Mouse (Mus musculus) lung, embryonic 15.5 days (tissue): ENCODE measurements at regions not wholly inside any gene's neighbourhood (a gene's known extent, or its start where the extent isn't known, plus 50 kb on each side); places are given as distances from the start of the nearest gene placed in this dataset.
A peak's percentile ranks its signal among the peaks of the same experiment; 100 is the strongest.

Experiments
- ATAC-seq: fragments of 200-750 bp; cut with Nextera tagmentation; 2 replicates; pipeline ENCODE4 v1.8.0; 2017; ENCODE audit warnings: moderate number of reproducible peaks, borderline replicate concordance; ENCODE audit not compliant: low FRiP score, low TSS enrichment; ENCODE audit errors: extremely low read depth
- H3K27ac ChIP-seq: fragments of 300-500 bp; sonication (generic); 2 replicates; pipeline ENCODE4 v1.5.1; 2015; ENCODE audit warnings: moderate library complexity, mild to moderate bottlenecking, inconsistent platforms
- H3K27me3 ChIP-seq: fragments of 300-500 bp; sonication (generic); 2 replicates; pipeline ENCODE4 v1.6.1; 2015; ENCODE audit warnings: inconsistent platforms
- H3K36me3 ChIP-seq: fragments of 300-500 bp; sonication (generic); 2 replicates; pipeline ENCODE4 v1.6.1; 2015; ENCODE audit warnings: inconsistent platforms
- H3K4me1 ChIP-seq: fragments of 300-500 bp; sonication (generic); 2 replicates; pipeline ENCODE4 v1.6.1; 2015; ENCODE audit warnings: inconsistent platforms
- H3K4me2 ChIP-seq: fragments of 300-500 bp; sonication (generic); 2 replicates; pipeline ENCODE4 v1.6.1; 2015; ENCODE audit warnings: inconsistent platforms, mild to moderate bottlenecking, moderate library complexity
- H3K4me3 ChIP-seq: fragments of 300-500 bp; sonication (generic); 2 replicates; pipeline ENCODE4 v1.5.1; 2015; ENCODE audit warnings: mild to moderate bottlenecking, inconsistent platforms
- H3K9ac ChIP-seq: fragments of 300-500 bp; sonication (generic); 2 replicates; pipeline ENCODE4 v1.6.1; 2015; ENCODE audit warnings: inconsistent platforms
- H3K9me3 ChIP-seq: fragments of 300-500 bp; sonication (generic); 2 replicates; pipeline ENCODE4 v1.6.1; 2016; ENCODE audit warnings: inconsistent platforms
- WGBS: fragments of 180-500 bp; shearing (Covaris S2); methylation state at CpG from one replicate; pipeline ENCODE4 v1.1.7; 2015; 5-methylcytosine and 5-hydroxymethylcytosine counted together

- H3K27ac ChIP-seq = no peak overlapping the region
- no peak for ATAC-seq
- H3K4me2 ChIP-seq = no peak overlapping the region
- WGBS = 61% methylated on average over 6 of the region's 6 CpGs
- H3K9ac ChIP-seq = no peak overlapping the region
- peaks cover 42% of the 10 kb centered on the region for H3K4me1 ChIP-seq
- H3K9me3 ChIP-seq = no peaks in the 10 kb centered on the region
- H3K36me3 ChIP-seq = no peaks in the 10 kb centered on the region
- H3K4me3 ChIP-seq = no peak overlapping the region
- no peaks in the 10 kb centered on the region for H3K27me3 ChIP-seq
Measured at GRCm38 (mm10) chr10:17564895-17565620, 158.0 kb upstream of the Cited2 start.

GRCm38 (mm10) chr10:17566975-17567374 lies 156.0 kb upstream of the Cited2 start:
- 70% methylated on average over 5 of the region's 5 CpGs for WGBS

DNA sequence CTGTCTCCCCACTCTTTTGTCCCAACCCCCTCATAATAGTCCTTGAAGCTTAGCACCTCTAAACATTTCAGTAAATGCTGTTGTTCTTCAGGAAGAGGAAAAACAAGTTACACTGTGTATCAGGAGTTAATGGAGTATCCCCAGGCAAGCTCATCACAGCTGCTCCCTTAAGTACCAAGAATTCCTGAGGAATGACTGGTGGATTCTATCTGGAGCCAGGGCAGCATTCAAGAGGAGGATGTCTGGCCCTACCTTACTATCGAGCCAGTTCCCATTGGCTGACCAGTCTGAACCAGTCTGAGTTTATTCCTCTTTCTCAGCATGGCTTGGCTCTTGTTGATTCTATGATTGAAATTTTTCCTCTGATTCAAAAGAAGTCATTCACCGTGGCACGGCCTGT lies 155.4 kb upstream of the Cited2 start:
- Histone ChIP-seq H3K4me3 (no peak overlapping the region), H3K4me1 (peaks cover 16% of the 10 kb centered on the region), H3K4me2 (no peak overlapping the region), H3K27me3 (no peaks in the 10 kb centered on the region), H3K27ac (no peak overlapping the region), H3K9ac (no peak overlapping the region), H3K36me3 (no peaks in the 10 kb centered on the region), H3K9me3 (no peaks in the 10 kb centered on the region)
- WGBS = 67% methylated on average over 3 of the region's 3 CpGs
- ATAC-seq = no peak

More at GRCm38 (mm10) chr10:17566975-17567374, 156.0 kb upstream of the Cited2 start:
- H3K27ac ChIP-seq = peak overlapping the region; percentile 24; the same call in 1 of the 2 replicates
- ATAC-seq = no peak
- no peak overlapping the region for H3K4me2 ChIP-seq
- H3K27me3 ChIP-seq = no peaks in the 10 kb centered on the region
- H3K36me3 ChIP-seq = no peaks in the 10 kb centered on the region
- no peak overlapping the region for H3K4me3 ChIP-seq
- no peaks in the 10 kb centered on the region for H3K9me3 ChIP-seq
- H3K4me1 ChIP-seq = peaks cover 23% of the 10 kb centered on the region
- H3K9ac ChIP-seq = no peak overlapping the region

DNA sequence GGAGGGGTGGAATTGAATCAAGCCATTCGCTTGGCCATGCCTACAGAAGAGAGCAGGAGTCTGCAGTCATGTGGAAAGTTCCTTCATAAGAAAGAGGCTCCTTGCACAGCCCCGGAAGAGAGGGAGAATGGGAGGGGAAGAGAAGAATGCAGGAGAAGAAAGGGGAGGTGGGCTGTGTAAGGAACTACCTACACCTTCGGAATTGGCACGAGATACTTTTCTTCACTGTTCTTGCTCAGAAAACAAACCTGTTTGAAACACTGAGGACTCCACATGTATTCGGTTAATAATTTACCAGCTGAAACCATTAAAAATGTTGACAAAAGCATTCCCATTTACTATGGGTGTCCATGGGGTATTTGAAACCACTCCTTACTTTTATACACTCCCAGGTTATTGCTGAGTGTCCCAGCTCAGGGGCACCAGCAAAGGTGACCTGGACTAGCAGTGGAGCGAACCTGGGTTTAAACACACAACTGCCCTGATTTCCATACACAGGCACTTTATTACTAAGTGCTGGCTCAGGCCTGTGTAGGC lies 153.4 kb upstream of the Cited2 start:
- Histone ChIP-seq H3K9ac (no peak overlapping the region), H3K27me3 (no peaks in the 10 kb centered on the region), H3K9me3 (no peaks in the 10 kb centered on the region), H3K36me3 (no peaks in the 10 kb centered on the region), H3K27ac (peak overlapping the region; percentile 60), H3K4me1 (no peaks in the 10 kb centered on the region; the same call in 1 of the 2 replicates), H3K4me2 (no peak overlapping the region), H3K4me3 (no peak overlapping the region)
- 61% methylated on average over 6 of the region's 6 CpGs for WGBS
- ATAC-seq = peak; percentile 56; the same call in 1 of the 2 replicates

GRCm38 (mm10) chr10:17574894-17575293 lies 148.1 kb upstream of the Cited2 start:
- no peak overlapping the region for H3K4me2 ChIP-seq
- peaks cover 19% of the 10 kb centered on the region for H3K4me1 ChIP-seq
- H3K27ac ChIP-seq = 0 out of 2 replicates have a peak overlapping the region, but pooled peaks have one; percentile 1
- H3K9me3 ChIP-seq = no peaks in the 10 kb centered on the region
- H3K36me3 ChIP-seq = no peaks in the 10 kb centered on the region
- WGBS = 20% methylated on average over 3 of the region's 3 CpGs
- no peak overlapping the region for H3K9ac ChIP-seq
- H3K4me3 ChIP-seq = no peak overlapping the region
- H3K27me3 ChIP-seq = no peaks in the 10 kb centered on the region
- no peak for ATAC-seq

GRCm38 (mm10) chr10:17575448-17576332 lies 147.3 kb upstream of the Cited2 start:
- Histone ChIP-seq H3K9ac (no peak overlapping the region), H3K4me3 (no peak overlapping the region), H3K36me3 (no peaks in the 10 kb centered on the region), H3K27ac (peak overlapping the region; percentile 67), H3K4me2 (no peak overlapping the region), H3K9me3 (no peaks in the 10 kb centered on the region), H3K27me3 (no peaks in the 10 kb centered on the region), H3K4me1 (peaks cover 19% of the 10 kb centered on the region)
- ATAC-seq = peak; percentile 82; the same call in 1 of the 2 replicates
- 56% methylated on average over 10 of the region's 10 CpGs for WGBS

GRCm38 (mm10) chr10:17576333-17576750 lies 146.7 kb upstream of the Cited2 start:
- no peak for ATAC-seq
- H3K9me3 ChIP-seq = no peaks in the 10 kb centered on the region
- no peaks in the 10 kb centered on the region for H3K27me3 ChIP-seq
- no peak overlapping the region for H3K9ac ChIP-seq
- H3K4me3 ChIP-seq = no peak overlapping the region
- peaks cover 19% of the 10 kb centered on the region for H3K4me1 ChIP-seq
- no peaks in the 10 kb centered on the region for H3K36me3 ChIP-seq
- H3K27ac ChIP-seq = peak overlapping the region; percentile 67
- no peak overlapping the region for H3K4me2 ChIP-seq

- 83% methylated on average over 2 of the region's 2 CpGs for WGBS
Measured at GRCm38 (mm10) chr10:17579463-17579862, 143.6 kb upstream of the Cited2 start.

GRCm38 (mm10) chr10:17584842-17585241 lies 138.2 kb upstream of the Cited2 start:
- Histone ChIP-seq H3K9ac (no peak overlapping the region), H3K4me3 (no peak overlapping the region), H3K4me2 (no peak overlapping the region), H3K27ac (no peak overlapping the region), H3K9me3 (no peaks in the 10 kb centered on the region), H3K4me1 (no peaks in the 10 kb centered on the region), H3K27me3 (no peaks in the 10 kb centered on the region), H3K36me3 (no peaks in the 10 kb centered on the region)
- no peak for ATAC-seq
- WGBS = 81% methylated on average over 7 of the region's 7 CpGs

More at GRCm38 (mm10) chr10:17579463-17579862, 143.6 kb upstream of the Cited2 start:
- ATAC-seq = no peak
- H3K27me3 ChIP-seq = no peaks in the 10 kb centered on the region
- H3K36me3 ChIP-seq = no peaks in the 10 kb centered on the region
- no peak overlapping the region for H3K4me3 ChIP-seq
- peaks cover 19% of the 10 kb centered on the region for H3K4me1 ChIP-seq
- no peak overlapping the region for H3K4me2 ChIP-seq
- H3K9ac ChIP-seq = no peak overlapping the region
- H3K9me3 ChIP-seq = no peaks in the 10 kb centered on the region
- no peak overlapping the region for H3K27ac ChIP-seq

DNA sequence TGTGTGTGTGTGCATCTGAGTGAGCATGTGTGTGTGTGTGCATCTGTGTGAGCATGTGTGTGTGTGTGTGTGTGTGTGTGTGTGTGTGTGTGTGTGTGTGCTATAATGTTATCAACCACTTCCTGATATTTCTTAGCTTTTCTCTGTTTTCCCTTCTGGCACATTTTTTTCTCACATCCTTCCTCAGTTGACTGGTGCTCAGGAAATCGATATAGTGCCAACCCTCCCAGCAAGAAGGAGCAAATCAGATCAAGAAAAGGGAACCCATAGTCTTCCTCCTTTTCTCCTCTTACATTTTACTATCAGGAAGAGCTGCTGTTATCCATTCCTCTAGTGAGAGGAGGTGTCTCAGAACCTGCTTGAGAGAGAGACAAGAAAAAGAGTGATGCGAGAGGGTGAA lies 136.1 kb upstream of the Cited2 start:
- Histone ChIP-seq H3K4me1 (no peaks in the 10 kb centered on the region), H3K4me3 (no peak overlapping the region), H3K27ac (no peak overlapping the region), H3K4me2 (no peak overlapping the region), H3K9me3 (no peaks in the 10 kb centered on the region), H3K9ac (no peak overlapping the region), H3K27me3 (no peaks in the 10 kb centered on the region), H3K36me3 (no peaks in the 10 kb centered on the region)
- ATAC-seq = no peak
- WGBS = 80% methylated on average over 2 of the region's 2 CpGs

DNA sequence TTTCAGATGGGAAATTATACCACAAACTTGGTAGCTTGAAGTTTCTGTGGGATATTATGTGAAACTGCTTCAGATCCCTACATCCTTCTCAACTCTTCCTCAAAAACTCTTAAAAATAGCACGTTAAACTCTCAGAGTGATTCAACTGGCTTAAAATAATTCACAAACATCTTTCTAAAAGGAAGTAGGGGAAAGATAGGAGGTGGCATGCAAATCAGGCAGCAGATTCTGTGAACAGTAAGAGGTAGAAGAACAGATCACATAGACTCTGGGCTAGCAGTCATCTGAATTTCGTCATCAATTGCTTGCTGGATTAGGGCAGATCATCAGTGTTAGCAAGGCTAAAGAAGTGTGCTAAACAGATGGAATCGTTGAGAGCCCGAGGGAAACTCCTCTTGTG lies 133.9 kb upstream of the Cited2 start:
- H3K4me2 ChIP-seq = no peak overlapping the region
- no peaks in the 10 kb centered on the region for H3K9me3 ChIP-seq
- WGBS = 68% methylated on average over 4 of the region's 4 CpGs

DNA sequence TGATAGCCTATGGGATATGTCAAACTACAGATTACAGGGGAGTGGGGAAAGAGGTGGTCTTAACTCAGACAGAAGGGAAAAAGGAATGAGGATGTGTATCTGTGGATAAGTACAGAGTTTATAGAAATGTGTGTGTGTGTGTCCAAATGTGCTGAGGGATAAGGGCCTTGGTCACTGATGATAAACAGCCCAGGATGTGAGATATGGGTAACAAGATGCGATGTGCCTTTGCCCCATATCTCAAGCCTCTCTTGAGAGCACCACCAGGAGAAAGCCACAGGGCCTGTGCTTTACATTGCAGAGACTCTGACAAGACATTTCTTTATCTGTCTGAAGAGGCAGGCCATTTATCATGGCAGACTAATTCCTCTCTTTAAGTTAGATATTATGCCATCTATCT lies 132.8 kb upstream of the Cited2 start:
- Histone ChIP-seq H3K27ac (no peak overlapping the region), H3K4me3 (no peak overlapping the region), H3K36me3 (no peaks in the 10 kb centered on the region), H3K4me2 (no peak overlapping the region), H3K4me1 (no peaks in the 10 kb centered on the region), H3K9ac (no peak overlapping the region), H3K9me3 (no peaks in the 10 kb centered on the region), H3K27me3 (no peaks in the 10 kb centered on the region)
- 62% methylated on average over 1 of the region's 1 CpGs for WGBS
- ATAC-seq = no peak; the same call in 1 of the 2 replicates

More for the DNA sequence above, 133.9 kb upstream of the Cited2 start:
- H3K27ac ChIP-seq = no peak overlapping the region
- no peaks in the 10 kb centered on the region for H3K27me3 ChIP-seq
- H3K4me3 ChIP-seq = no peak overlapping the region
- no peak overlapping the region for H3K9ac ChIP-seq
- H3K4me1 ChIP-seq = no peaks in the 10 kb centered on the region
- ATAC-seq = no peak
- no peaks in the 10 kb centered on the region for H3K36me3 ChIP-seq
